In the genomic region with DNA sequence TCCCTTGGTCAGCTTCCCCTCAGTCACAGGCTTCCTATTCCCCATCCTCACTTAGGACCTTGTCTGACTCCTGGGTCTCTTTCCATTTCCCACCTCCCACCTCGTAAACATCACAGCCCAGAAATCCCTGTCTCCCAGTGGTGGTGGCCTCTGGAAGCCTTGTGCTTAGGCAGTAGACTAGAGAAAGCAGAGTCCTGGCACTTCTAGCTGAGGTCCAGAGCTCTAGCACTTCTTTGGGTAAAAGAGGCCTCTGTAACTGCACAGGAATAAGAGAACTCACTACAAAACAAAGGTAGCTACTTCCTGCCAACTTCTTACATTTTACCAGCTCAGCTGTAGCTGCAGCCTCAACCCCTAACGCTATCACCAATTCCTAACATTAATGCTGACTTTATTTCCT, we compare ENCODE assay signal across 8 mouse cellular contexts. TPM values are rescaled to one million over a fixed set of nuclear protein-coding genes. Genes with fewer than 3 reads are reported as not detected.
DNase-seq lines count a peak whose midpoint lies in the region; ATAC-seq and TF ChIP-seq lines count a peak whose summit lies in the region.

No protein-coding gene starts in this region.

- H3K36me3 ChIP-seq in heart, embryonic 10.5 days, result peaks cover 38% of the 10 kb centered on the region
- H3K36me3 ChIP-seq in C2C12 (ENCODE audit: control insufficient read depth, insufficient read depth), result peaks cover 28% of the 10 kb centered on the region
- peaks cover 20% of the 10 kb centered on the region for H3K36me3 ChIP-seq in forebrain, embryonic 15.5 days
- H3K36me3 ChIP-seq in liver, postnatal 0 days (replicated peaks; ENCODE audit: insufficient read depth, low read length), result peaks cover 32% of the 10 kb centered on the region

- H3K27me3 ChIP-seq in heart, embryonic 10.5 days (ENCODE audit: insufficient read depth, poor library complexity, severe bottlenecking), result no peaks in the 10 kb centered on the region
- no peaks in the 10 kb centered on the region for H3K27me3 ChIP-seq in C2C12 (ENCODE audit: control insufficient read depth, insufficient read depth, insufficient read length)
- H3K27me3 ChIP-seq in forebrain, embryonic 15.5 days, result no peaks in the 10 kb centered on the region
- H3K27me3 ChIP-seq in liver, postnatal 0 days (ENCODE audit: insufficient read depth, low read length), result no peaks in the 10 kb centered on the region

- H3K27ac ChIP-seq in heart, embryonic 10.5 days, result peak overlapping the region; percentile 99
- H3K27ac ChIP-seq in forebrain, embryonic 15.5 days (replicated peaks), result no peak overlapping the region
- peak overlapping the region; percentile 99 for H3K27ac ChIP-seq in liver, postnatal 0 days (ENCODE audit: low read depth)

- no peak for ATAC-seq in forebrain, embryonic 15.5 days (replicated peaks)
- no peak for ATAC-seq in liver, postnatal 0 days
- ATAC-seq in granulocyte monocyte progenitor cell, adult 5-6 weeks (replicated peaks; ENCODE audit: poor library complexity, severe bottlenecking), result no peak

- H3K79me2 ChIP-seq in C2C12 (ENCODE audit: control insufficient read depth, insufficient read depth), result peaks cover 74% of the 10 kb centered on the region

- DNase-seq in heart, embryonic 10.5 days (ENCODE audit: low spot score), result no peak
- no peak for DNase-seq in heart, postnatal 36 days
- DNase-seq in liver, postnatal 0 days, result no peak
- no peak for DNase-seq in urinary bladder, postnatal 4 days (ENCODE audit: low spot score in 2 of 2)
- no peak for DNase-seq in layer of hippocampus, postnatal 36 days

- no peak for TF ChIP-seq CTCF in C2C12 (IDR thresholded peaks at IDR 0.05; ENCODE audit: control insufficient read depth, insufficient read depth, insufficient read length)
- TF ChIP-seq CTCF in liver, postnatal 0 days (IDR thresholded peaks at IDR 0.05; ENCODE audit: low read depth), result no peak

- peaks cover 55% of the 10 kb centered on the region for H3K79me3 ChIP-seq in C2C12 (ENCODE audit: low read depth)

- H3K9me3 ChIP-seq in heart, embryonic 10.5 days, result no peaks in the 10 kb centered on the region
- no peaks in the 10 kb centered on the region for H3K9me3 ChIP-seq in forebrain, embryonic 15.5 days
- H3K9me3 ChIP-seq in liver, postnatal 0 days (ENCODE audit: low read length), result no peaks in the 10 kb centered on the region

- peak overlapping the region; percentile 95 for H3K9ac ChIP-seq in forebrain, embryonic 15.5 days (replicated peaks)
- peak overlapping the region; percentile 89 for H3K9ac ChIP-seq in liver, postnatal 0 days (replicated peaks)

- intact Hi-C loops in heart, postnatal 36 days (cut with DNase I), result loop anchor here (2.0 to 5.0 kb wide), 4 partner anchors 30 to 514 kb away; a partner anchor contains a TSS

- H3K4me1 ChIP-seq in heart, embryonic 10.5 days, result peaks cover 56% of the 10 kb centered on the region
- peaks cover 53% of the 10 kb centered on the region for H3K4me1 ChIP-seq in forebrain, embryonic 15.5 days
- H3K4me1 ChIP-seq in liver, postnatal 0 days (ENCODE audit: insufficient read depth), result peaks cover 49% of the 10 kb centered on the region

- 15% methylated on average over 2 of the region's 2 CpGs for WGBS in heart, embryonic 10.5 days
- 47% methylated on average over 2 of the region's 2 CpGs for WGBS in forebrain, embryonic 15.5 days
- WGBS in liver, postnatal 0 days (ENCODE audit: insufficient replicate concordance), result 10% methylated on average over 2 of the region's 2 CpGs

- no peak for TF ChIP-seq EP300 in liver, postnatal 0 days (IDR thresholded peaks at IDR 0.05; ENCODE audit: low read depth)

- peak overlapping the region; percentile 77 for H3ac ChIP-seq in C2C12 (ENCODE audit: control insufficient read depth, insufficient read length, low read depth)

- peak overlapping the region; percentile 94 for H3K4me3 ChIP-seq in heart, embryonic 10.5 days
- peak overlapping the region; percentile 86 for H3K4me3 ChIP-seq in C2C12 (ENCODE audit: insufficient read depth, poor library complexity, severe bottlenecking)
- peak overlapping the region; percentile 90 for H3K4me3 ChIP-seq in forebrain, embryonic 15.5 days
- H3K4me3 ChIP-seq in liver, postnatal 0 days (ENCODE audit: low read depth, low read length), result peak overlapping the region; percentile 75

- H3K4me2 ChIP-seq in forebrain, embryonic 15.5 days (replicated peaks), result peak overlapping the region; percentile 73
- peak overlapping the region; percentile 95 for H3K4me2 ChIP-seq in liver, postnatal 0 days (ENCODE audit: low read depth, low read length)

TF ChIP-seq in C2C12, 6 proteins besides CTCF, POLR2A, EP300 and RAD21:
- TF ChIP-seq FOSL1 (IDR thresholded peaks at IDR 0.05; ENCODE audit: insufficient read depth, low read length, poor library complexity, severe bottlenecking) (no peak), MAX (IDR thresholded peaks at IDR 0.05) (no peak), USF1 (IDR thresholded peaks at IDR 0.05; ENCODE audit: low read depth) (no peak), MYOG (IDR thresholded peaks at IDR 0.05; ENCODE audit: control insufficient read depth, extremely low read depth, insufficient read length) (no peak), MYOD1 (IDR thresholded peaks at IDR 0.05; ENCODE audit: control insufficient read depth, insufficient read length, low read depth) (no peak), CEBPB (IDR thresholded peaks at IDR 0.05; ENCODE audit: low read depth) (no peak)

RNA-seq across cellular contexts. Expression of a gene that starts 1.2 kb away (rescaled TPM):
- 63.8 and 68.8 TPM in 2 replicates for polyA plus RNA-seq in heart, embryonic 10.5 days (2016; fragmentation: Nextera tagmentation; extraction: Ambion mirVana)
- 10 to 100 TPM; 40.4 to 47.6 TPM for total RNA-seq in heart, postnatal 36 days (2021)
- 52.4 TPM for polyA plus RNA-seq in C2C12 (2012; fragmentation: generic; extraction: Trizol)
- 77.7 and 78.8 TPM in 2 replicates for polyA plus RNA-seq in forebrain, embryonic 15.5 days (2015; fragmentation: Nextera tagmentation; extraction: Ambion mirVana)
- polyA plus RNA-seq in liver, postnatal 0 days (2015; fragmentation: Nextera tagmentation; extraction: Ambion mirVana), result 36.2 and 41.2 TPM in 2 replicates
- 10 to 100 TPM; 72.6 to 73.2 TPM for total RNA-seq in layer of hippocampus, postnatal 36 days (2021)
- total RNA-seq in granulocyte monocyte progenitor cell, adult 5-6 weeks (2014; fragmentation: Nextera tagmentation), result 10.5 and 13.4 TPM in 2 replicates
- 24.9 and 25.7 TPM in 2 replicates for total RNA-seq in granulocyte monocyte progenitor cell, adult 5-6 weeks (2017)

RNA-seq across cellular contexts. Expression of a gene that starts 1.5 kb away (rescaled TPM):
- polyA plus RNA-seq in heart, embryonic 10.5 days (2016; fragmentation: Nextera tagmentation; extraction: Ambion mirVana), result 82.7 and 99.6 TPM in 2 replicates
- total RNA-seq in heart, postnatal 36 days (2021), result 100 to 1,000 TPM; 106 to 118 TPM
- 158 TPM for polyA plus RNA-seq in C2C12 (2012; fragmentation: generic; extraction: Trizol)
- 53.2 and 54.2 TPM in 2 replicates for polyA plus RNA-seq in forebrain, embryonic 15.5 days (2015; fragmentation: Nextera tagmentation; extraction: Ambion mirVana)
- polyA plus RNA-seq in liver, postnatal 0 days (2015; fragmentation: Nextera tagmentation; extraction: Ambion mirVana), result 30.0 and 34.2 TPM in 2 replicates
- total RNA-seq in layer of hippocampus, postnatal 36 days (2021), result 10 to 100 TPM; 44.8 to 49.0 TPM
- 167 and 198 TPM in 2 replicates for total RNA-seq in granulocyte monocyte progenitor cell, adult 5-6 weeks (2014; fragmentation: Nextera tagmentation)
- 251 and 299 TPM in 2 replicates for total RNA-seq in granulocyte monocyte progenitor cell, adult 5-6 weeks (2017)

RNA-seq across cellular contexts. Expression of a gene that starts 17.5 kb away (rescaled TPM):
- 20.9 and 29.7 TPM in 2 replicates for polyA plus RNA-seq in heart, embryonic 10.5 days (2016; fragmentation: Nextera tagmentation; extraction: Ambion mirVana)
- 10 to 100 TPM; 30.7 to 36.1 TPM for total RNA-seq in heart, postnatal 36 days (2021)
- polyA plus RNA-seq in C2C12 (2012; fragmentation: generic; extraction: Trizol), result 22.6 TPM
- 21.5 and 28.2 TPM in 2 replicates for polyA plus RNA-seq in forebrain, embryonic 15.5 days (2015; fragmentation: Nextera tagmentation; extraction: Ambion mirVana)
- 6.3 and 7.3 TPM in 2 replicates for polyA plus RNA-seq in liver, postnatal 0 days (2015; fragmentation: Nextera tagmentation; extraction: Ambion mirVana)
- 10 to 100 TPM; 43.2 to 51.2 TPM for total RNA-seq in layer of hippocampus, postnatal 36 days (2021)
- 28.1 and 30.8 TPM in 2 replicates for total RNA-seq in granulocyte monocyte progenitor cell, adult 5-6 weeks (2014; fragmentation: Nextera tagmentation)
- 9.9 and 10.9 TPM in 2 replicates for total RNA-seq in granulocyte monocyte progenitor cell, adult 5-6 weeks (2017)

RNA-seq across cellular contexts. Expression of a gene that starts 17.7 kb away (rescaled TPM):
- 22.8 and 27.6 TPM in 2 replicates for polyA plus RNA-seq in heart, embryonic 10.5 days (2016; fragmentation: Nextera tagmentation; extraction: Ambion mirVana)
- 10 to 100 TPM; 14.7 to 15.8 TPM for total RNA-seq in heart, postnatal 36 days (2021)
- polyA plus RNA-seq in C2C12 (2012; fragmentation: generic; extraction: Trizol), result 6.0 TPM
- polyA plus RNA-seq in forebrain, embryonic 15.5 days (2015; fragmentation: Nextera tagmentation; extraction: Ambion mirVana), result 59.1 and 61.0 TPM in 2 replicates
- 7.3 and 8.4 TPM in 2 replicates for polyA plus RNA-seq in liver, postnatal 0 days (2015; fragmentation: Nextera tagmentation; extraction: Ambion mirVana)
- total RNA-seq in layer of hippocampus, postnatal 36 days (2021), result 10 to 100 TPM; 58.8 to 59.6 TPM
- 10.6 and 19.0 TPM in 2 replicates for total RNA-seq in granulocyte monocyte progenitor cell, adult 5-6 weeks (2014; fragmentation: Nextera tagmentation)
- 7.8 and 8.4 TPM in 2 replicates for total RNA-seq in granulocyte monocyte progenitor cell, adult 5-6 weeks (2017)

RNA-seq across cellular contexts. Expression of a gene that starts 23.3 kb away (rescaled TPM):
- 1.6 and 1.8 TPM in 2 replicates for polyA plus RNA-seq in heart, embryonic 10.5 days (2016; fragmentation: Nextera tagmentation; extraction: Ambion mirVana)
- total RNA-seq in heart, postnatal 36 days (2021), result under 1 TPM; 0.42 to 0.87 TPM
- polyA plus RNA-seq in C2C12 (2012; fragmentation: generic; extraction: Trizol), result not detected
- polyA plus RNA-seq in forebrain, embryonic 15.5 days (2015; fragmentation: Nextera tagmentation; extraction: Ambion mirVana), result 0.56 and 0.81 TPM in 2 replicates
- 0.96 TPM in 1 of 2 replicates, not detected in the other for polyA plus RNA-seq in liver, postnatal 0 days (2015; fragmentation: Nextera tagmentation; extraction: Ambion mirVana)
- total RNA-seq in layer of hippocampus, postnatal 36 days (2021), result not detected
- not detected in 2 replicates for total RNA-seq in granulocyte monocyte progenitor cell, adult 5-6 weeks (2014; fragmentation: Nextera tagmentation)
- not detected in 2 replicates for total RNA-seq in granulocyte monocyte progenitor cell, adult 5-6 weeks (2017)
